Mouse (Mus musculus) T-cell, adult 2 months (primary cell): ENCODE results near the gene Trim30a.
"Not testable (repeated sequence)": the region's sequence is repeated elsewhere in the genome, so short reads cannot be mapped to it uniquely, and the experiment has no call there.

ENCODE experiments used
- DNase-seq: peaks from one replicate; pipeline ENCODE4 v3.0.0; 2022; ENCODE audit warnings: low spot score

Gene Trim30a

DNA sequence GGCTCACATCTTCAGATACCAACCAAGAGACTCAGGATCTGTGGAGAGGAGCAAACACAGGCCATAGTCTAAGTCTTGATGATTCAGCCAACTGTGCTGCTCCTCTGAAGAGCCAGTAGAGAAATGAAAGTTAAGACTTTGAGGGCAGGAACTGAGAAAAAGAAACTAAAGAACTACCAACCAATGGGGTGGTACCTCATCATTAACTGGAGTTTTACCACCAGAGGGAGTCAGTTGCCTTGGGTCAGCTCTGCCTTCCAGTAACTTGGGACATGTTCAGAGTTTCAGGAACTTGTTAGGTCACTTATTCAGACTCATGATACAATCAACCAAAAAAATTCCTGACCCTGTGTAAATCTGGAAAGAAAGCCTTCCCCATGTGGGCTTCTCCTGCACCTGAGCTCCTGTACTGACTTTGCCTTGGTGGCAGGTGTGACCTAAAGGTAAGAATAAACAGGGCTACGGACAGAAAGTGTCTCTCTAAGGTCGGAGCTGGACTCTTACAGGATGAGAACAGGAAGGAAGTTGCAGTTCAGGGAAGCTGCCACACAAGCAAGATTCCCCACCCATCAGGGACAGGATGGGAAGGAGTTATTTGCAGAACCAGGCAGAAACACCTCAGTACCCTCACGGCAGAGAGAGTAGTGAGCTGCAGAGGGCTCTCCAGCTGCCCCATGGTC, at the start of gene Trim30a:
Trim30a (minus strand) TSS at position 129 of the 680 bp plus-strand sequence.
- peak; percentile 66 for DNase-seq

DNA sequence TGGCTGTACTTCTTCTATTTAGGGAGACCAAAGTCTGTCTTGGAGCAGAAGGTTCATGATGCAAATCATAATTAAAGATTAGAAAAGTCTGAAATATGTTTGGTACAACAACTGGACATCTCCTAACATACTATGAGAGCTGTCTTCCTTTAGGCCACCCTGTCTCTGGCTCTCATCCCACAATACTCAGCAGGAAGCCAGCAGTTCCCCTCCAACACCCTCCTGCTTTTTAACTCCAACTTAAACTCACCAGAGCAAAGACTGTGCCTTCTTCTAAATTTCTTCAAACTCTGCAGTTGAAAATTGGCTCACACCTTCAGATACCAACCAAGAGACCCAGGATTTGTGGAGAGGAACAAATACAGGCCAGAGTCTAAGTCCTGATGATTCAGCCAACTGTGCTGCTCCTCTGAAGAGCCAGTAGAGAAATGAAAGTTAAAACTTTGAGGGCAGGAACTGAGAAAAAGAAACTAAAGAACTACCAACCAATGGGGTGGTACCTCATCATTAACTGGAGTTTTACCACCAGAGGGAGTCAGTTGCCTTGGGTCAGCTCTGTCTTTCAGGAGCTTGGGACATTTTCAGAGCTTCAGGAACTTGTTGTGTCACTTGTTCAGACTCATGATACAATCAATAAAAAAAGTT, 42.5 kb upstream of the Trim30a start, which contains the start of gene Trim30d:
Trim30d (minus strand) TSS at position 429 of the 645 bp plus-strand sequence.
- peak; percentile 14 for DNase-seq

DNA sequence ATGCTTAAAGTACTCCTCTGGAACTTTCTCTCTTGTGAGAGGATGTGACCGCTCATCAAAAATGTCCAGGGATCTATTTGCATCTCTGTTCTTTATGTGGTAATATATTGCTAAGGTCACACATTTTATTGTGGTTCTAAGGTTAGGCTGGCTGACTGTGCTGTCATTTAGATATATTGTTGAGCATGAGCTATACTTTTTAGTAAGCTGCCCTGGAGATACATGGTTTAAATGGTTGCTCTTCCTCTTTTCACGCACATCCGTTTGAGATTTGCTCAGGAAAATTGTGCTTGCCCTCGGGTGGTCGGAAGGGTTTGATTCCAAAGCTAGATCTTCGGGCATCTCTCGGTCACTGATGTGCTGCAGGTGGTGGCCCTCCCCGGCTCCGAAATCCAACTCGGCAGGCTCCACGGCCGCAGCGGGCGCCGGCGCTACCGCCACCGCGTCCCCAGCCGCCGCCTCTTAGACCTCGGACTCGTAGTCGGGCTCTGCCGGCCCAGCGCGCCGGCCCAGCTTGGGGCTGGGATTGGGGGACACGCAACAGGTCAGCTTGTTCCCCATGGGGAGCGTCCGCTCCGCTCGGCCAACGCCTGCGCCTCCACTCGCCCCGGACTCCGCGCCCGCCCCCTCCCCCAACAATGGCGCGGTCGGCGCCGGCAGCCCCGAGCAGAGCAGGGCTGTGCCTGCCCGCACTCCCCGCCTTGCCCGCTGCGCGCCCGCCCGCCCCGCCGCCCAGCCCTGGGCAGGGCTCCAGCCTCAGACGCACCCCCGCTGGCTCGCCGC, 36.8 kb upstream of the Trim30a start:
- DNase-seq: no peak

DNA sequence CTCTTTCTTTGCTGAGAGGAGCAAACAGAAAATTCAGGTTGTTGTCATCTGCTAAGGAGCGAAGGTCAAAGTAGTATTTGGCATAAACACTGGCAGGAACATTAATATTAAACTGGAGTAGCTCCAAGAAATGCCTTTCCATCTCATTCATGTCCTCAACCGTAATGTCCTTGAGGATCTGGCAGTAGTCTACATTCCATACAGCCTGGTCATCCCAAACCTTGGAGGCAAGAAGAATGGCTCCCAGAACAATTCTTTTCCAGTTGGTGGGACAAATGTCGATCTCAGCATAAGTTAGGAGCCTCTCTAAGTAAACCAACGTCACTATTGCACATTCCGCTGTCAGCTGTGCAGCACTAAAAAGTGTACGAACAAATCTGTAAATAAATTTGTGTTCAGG, 36.2 kb upstream of the Trim30a start:
- DNase-seq: not testable (repeated sequence)

DNA sequence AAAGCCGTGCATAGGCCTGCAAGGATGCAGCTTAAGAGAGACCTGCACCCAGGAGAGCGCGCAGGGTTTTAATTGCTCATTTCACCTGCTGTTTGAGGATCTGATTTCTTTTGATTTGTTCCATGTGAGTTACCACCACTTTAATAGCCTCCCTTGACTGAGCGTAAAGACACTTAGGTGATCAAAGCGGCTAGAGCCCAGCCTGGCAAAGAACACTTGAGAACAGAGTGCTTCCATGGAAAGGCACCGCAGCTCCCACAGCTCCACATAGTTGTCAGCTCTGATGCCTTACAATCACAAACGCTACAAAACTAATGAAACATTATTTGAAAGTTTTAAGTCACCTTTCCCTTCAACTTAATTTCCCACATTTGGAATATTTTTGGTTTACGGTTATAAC, 34.5 kb upstream of the Trim30a start:
- not testable (repeated sequence) for DNase-seq

DNA sequence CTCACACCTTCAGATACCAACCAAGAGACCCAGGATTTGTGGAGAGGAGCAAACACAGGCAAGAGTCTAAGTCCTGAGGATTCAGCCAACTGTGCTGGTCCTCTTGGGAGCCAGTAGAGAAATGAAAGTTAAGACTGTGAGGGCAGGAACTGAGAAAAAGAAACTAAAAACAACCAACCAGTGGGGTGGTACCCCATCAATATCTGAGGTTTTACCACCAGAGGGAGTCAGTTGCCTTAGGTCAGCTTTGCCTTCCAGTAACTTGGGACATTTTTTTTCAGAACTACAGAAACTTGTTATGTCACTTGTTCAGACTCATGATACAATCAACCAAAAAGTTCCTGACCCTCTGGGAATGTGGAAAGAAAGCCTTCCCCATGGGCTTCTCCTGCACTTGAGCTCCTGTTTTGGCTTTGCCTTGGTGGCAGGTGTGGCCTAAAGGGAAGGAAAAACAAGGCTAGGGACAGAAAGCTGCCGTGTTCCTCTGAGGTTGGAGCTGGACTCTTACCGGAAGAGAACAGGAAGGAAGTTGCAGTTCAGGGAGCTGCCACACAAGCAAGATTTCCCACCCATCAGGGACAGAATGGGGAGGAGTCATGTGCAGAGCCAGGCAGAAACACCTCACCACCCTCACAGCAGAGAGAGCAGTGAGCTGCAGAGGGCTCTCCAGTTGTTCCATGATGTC, 18.9 kb downstream of the Trim30a start:
- peak; percentile 71 for DNase-seq

DNA sequence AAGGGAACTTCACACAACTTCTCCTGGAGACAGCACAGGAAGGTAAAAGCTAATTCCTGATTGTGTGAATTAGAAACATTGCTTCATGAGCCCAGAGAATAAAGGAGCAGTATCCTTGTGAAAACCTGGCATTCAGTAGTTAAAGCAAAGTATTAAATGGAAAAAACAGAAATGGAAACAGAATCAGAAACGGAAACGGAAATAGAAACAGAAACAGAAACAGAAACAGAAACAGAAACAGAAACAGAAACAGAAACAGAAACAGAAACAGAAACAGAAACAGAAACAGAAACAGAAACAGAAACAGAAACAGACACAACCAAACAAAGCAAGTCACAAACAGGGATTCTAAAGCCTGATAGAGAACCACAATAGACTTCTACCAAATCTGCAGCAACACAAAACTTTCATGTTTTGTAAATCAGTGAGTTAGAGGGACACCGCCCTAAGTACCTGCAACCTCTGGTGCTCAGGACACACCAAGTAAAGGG, 60.5 kb downstream of the Trim30a start:
- DNase-seq: no peak

DNA sequence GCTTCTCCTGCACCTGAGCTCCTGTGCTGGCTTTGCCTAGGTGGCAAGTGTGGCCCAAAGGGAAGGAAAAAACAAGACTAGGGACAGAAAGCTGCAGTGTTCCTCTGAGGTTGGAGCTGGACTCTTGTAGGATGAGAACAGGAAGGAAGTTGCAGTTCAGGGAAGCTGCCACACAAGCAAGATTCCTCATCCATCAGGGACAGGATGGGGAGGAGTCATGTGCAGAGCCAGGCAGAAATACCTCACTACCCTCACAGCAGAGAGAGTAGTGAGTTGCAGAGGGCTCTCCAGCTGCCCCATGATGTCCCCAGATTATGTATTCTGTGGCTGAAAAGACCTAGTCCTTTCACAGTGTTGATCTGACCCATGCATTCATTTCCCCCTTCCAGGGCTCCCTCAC, 63.9 kb downstream of the Trim30a start:
- DNase-seq: no peak

DNA sequence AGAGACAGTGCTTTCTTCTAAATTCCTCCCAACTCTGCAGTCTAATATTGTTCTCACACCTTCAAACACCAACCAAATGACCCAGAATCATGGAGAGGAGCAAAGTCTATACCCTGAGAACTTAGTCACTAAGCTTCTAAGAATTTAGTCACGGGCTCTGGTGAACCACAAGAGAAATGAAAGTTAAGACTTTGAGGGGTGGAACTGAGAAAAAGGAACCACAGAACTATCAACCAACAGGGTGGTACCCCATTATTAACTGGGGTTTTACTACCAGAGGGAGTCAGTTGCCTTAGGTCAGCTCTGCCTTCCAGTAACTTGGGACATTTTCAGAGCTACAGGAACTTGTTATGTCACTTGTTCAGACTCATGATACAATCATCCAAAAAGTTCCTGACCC, 64.3 kb downstream of the Trim30a start, which contains the start of gene Trim30c:
Trim30c (minus strand) TSS at position 140 of the 400 bp plus-strand sequence.
- DNase-seq: peak; percentile 22

DNA sequence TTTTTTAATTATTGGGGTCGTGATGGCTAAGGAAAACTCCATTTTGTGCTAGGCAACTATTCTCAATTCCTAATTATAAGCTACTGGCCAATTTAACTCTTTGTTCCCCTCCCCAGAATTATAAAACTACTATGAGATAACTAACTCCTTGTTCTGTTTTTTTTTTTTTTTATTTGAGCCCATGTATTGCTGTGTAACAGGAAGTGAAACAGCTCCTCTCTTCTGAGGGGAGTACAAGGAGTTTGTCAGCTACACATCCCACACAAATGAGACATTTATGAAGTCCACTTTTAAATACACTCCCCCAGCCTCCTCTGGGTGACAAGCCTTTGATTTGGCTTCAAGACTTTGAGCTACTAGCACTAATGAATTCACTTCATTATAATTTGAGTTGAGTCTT, 66.5 kb downstream of the Trim30a start:
- DNase-seq: no peak

DNA sequence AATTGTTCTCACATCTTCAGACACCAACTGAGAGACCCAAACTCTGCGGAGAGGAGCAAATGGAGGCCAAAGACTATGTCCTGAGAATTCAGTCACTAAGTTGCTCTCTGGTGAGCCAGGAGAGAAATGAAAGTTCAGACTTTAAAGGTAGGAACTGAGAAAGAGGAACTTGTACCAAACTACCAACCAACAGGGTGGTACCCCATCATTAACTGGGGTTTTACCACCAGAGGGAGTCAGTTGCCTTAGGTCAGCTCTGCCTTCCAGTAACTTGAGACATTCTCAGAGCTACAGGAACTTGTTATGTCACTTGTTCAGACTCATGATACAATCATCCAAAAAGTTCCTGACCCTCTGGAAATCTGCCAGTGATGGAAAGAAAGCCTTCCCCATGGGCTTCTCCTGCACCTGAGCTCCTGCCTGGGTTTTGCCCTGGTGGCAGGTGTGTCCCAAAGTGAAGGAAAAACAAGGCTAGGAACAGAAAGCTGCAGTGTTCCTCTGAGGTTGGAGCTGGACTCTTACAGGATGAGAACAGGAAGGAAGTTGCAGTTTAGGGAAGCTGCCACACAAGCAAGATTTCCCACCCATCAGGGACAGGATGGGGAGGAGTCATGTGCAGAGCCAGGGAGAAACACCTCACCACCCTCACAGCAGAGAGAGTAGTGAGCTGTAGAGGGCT, 95.1 kb downstream of the Trim30a start, which contains the start of gene Trim30b:
Trim30b (minus strand) TSS at position 149 of the 679 bp plus-strand sequence.
- peak; percentile 50 for DNase-seq

DNA sequence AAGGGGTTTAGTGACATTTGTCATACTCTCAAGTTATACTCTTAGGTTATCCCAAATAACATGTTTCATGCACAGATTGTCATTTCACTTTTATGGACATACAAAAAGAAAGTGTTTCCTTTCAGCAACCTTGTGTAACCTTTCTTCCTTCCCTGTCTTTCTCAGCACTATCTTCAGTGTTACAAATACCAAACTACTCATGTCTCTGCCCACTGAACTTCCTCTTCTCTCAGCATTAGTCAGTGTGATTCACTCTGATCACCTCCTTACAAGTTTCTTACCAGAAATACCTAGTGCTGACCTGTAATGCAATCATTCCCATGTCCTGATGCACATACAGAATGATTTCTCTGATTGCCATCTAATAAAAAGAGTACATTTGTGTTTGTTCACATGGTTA, 98.7 kb downstream of the Trim30a start:
- no peak for DNase-seq
